Mouse (Mus musculus) stomach, postnatal 0 days (tissue): Measurements from ENCODE around the gene Lct.

ENCODE experiments used
- CTCF ChIP-seq: IDR thresholded peaks from 2 replicates; pipeline ENCODE4 v1.5.1; 2016; ENCODE audit warnings: antibody characterized with exemption, low read depth, mild to moderate bottlenecking, moderate library complexity
- EP300 ChIP-seq: optimal IDR thresholded peaks from 2 replicates; pipeline ENCODE3; 2016; ENCODE audit warnings: antibody characterized with exemption

GRCm38 (mm10) chr1:128275908-128276307 is 52.2 kb downstream of the Lct start:
- no peak for TF ChIP-seq CTCF
- no peak for TF ChIP-seq EP300
